Mouse (Mus musculus): ENCODE data around the gene Hist1h2bb. TPM values are rescaled to one million over a fixed set of nuclear protein-coding genes. Genes with fewer than 3 reads are reported as not detected.
A peak's percentile ranks its signal among the peaks of the same experiment; 100 is the strongest.

Hist1h2bb gene
- total and polyA plus RNA-seq, 3 experiments, result 4.3 to 1,704 (median 466) TPM

DNA sequence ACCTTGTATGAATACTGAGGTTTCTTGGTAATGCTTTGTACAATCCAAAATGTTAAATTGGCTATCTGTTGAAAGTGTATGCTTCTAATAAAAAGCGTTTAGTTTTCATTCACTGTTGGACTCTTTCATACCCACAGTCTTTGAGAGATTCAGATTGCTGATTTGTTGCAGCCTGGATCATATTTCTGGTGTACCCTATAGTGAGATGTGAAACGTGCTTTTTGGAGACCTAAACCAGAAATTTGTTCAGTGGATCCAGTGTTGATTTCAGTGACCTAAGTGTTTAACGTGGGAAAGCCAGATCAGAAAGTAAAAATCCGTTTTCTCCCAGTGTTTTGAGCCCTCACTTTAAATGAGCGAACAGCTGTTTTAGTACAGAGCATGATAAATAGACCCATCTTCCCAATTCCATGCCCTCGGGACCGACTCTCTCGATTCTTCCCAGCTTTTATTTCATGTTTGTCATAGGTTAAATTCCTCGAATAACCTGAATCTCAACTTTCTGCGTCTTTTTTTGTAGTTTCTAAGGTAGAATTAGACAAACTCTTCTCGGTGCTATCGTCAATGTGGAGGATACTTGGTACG is 6.2 kb upstream of the Hist1h2bb start:
- H3K4me3 ChIP-seq (ENCODE audit: low read depth, low read length), result peak overlapping the region; percentile 71
- H3K9me3 ChIP-seq (replicated peaks), result no peaks in the 10 kb centered on the region
- no peaks in the 10 kb centered on the region for H3K27me3 ChIP-seq (ENCODE audit: insufficient read depth, low read length)
- no peak for TF ChIP-seq GATA1 (IDR thresholded peaks at IDR 0.05; ENCODE audit: borderline replicate concordance, low read length)
- peak; percentile 19; the same call in 1 of the 2 replicates for TF ChIP-seq POLR2AphosphoS5 (IDR thresholded peaks at IDR 0.05; ENCODE audit: insufficient replicate concordance, low read depth, low read length)
- no peak for TF ChIP-seq CTCF (IDR thresholded peaks at IDR 0.05; ENCODE audit: low read depth, low read length)
- no peak for TF ChIP-seq TAL1 (conservative IDR thresholded peaks at IDR 0.05; ENCODE audit: low read depth, low read length)
- no peak for TF ChIP-seq GATA2 (IDR thresholded peaks at IDR 0.05; ENCODE audit: borderline replicate concordance, low read depth, low read length)
- H3K4me1 ChIP-seq (ENCODE audit: insufficient read depth, low read depth, low read length), result peaks cover 24% of the 10 kb centered on the region
- no peak for ATAC-seq (ENCODE audit: extremely low read depth, insufficient number of reproducible peaks, low FRiP score, poor library complexity, severe bottlenecking)
- no peaks in the 10 kb centered on the region for H3K36me3 ChIP-seq (replicated peaks)
- no peak for DNase-seq (ENCODE audit: low spot score)

DNA sequence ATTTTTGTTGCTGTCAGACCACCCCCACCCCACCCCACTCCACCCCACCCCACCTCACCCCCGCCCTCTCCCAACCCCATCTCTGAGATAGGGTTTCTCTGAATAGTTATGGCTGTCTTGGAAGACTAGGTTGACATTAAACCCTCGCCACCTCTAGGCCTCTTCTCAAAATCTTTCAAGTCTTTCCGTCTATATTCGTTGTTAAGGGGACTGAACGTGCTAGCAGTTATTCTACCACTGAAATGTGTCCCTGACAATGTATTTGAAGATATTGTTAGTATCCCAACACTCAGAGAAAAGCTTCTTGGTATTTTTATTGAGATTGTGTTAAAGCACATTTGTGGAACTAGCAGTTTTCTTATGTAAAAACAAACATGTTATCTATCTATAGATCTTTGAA is 5.6 kb upstream of the Hist1h2bb start:
- no peak for ATAC-seq (ENCODE audit: extremely low read depth, insufficient number of reproducible peaks, low FRiP score, poor library complexity, severe bottlenecking)
- Histone ChIP-seq H3K9me3 (replicated peaks) (no peaks in the 10 kb centered on the region), H3K36me3 (replicated peaks) (no peaks in the 10 kb centered on the region), H3K27me3 (ENCODE audit: insufficient read depth, low read length) (no peaks in the 10 kb centered on the region), H3K4me3 (ENCODE audit: low read depth, low read length) (no peak overlapping the region; the same call in 1 of the 2 replicates), H3K4me1 (ENCODE audit: insufficient read depth, low read depth, low read length) (peaks cover 26% of the 10 kb centered on the region)
- TF ChIP-seq TAL1 (conservative IDR thresholded peaks at IDR 0.05; ENCODE audit: low read depth, low read length) (no peak), POLR2AphosphoS5 (IDR thresholded peaks at IDR 0.05; ENCODE audit: insufficient replicate concordance, low read depth, low read length) (no peak), GATA2 (IDR thresholded peaks at IDR 0.05; ENCODE audit: borderline replicate concordance, low read depth, low read length) (no peak), CTCF (IDR thresholded peaks at IDR 0.05; ENCODE audit: low read depth, low read length) (no peak)
- DNase-seq (ENCODE audit: low spot score), result no peak

DNA sequence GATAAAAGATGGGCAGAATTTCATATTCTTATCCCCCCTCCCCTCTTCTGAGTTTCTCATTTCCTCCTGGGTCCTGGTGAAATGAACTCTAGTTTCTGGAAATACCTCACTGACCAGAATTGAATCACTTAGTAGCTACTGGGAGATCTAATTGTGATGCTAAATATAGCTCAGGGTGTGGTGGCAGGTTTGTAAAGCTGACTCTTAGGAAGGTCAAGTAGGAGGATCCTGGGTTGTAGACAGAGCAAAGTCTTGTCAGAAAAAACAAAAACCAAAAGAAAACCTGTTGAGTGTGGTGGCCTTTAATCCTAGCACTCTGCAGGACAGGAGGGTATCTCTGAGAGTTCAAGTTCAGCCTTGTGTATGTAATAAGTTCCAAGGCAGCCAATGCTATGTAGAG is 4.5 kb upstream of the Hist1h2bb start:
- no peak for TF ChIP-seq GATA1 (IDR thresholded peaks at IDR 0.05; ENCODE audit: borderline replicate concordance, low read length)
- peak; percentile 57; the same call in 1 of the 2 replicates for TF ChIP-seq POLR2AphosphoS5 (IDR thresholded peaks at IDR 0.05; ENCODE audit: insufficient replicate concordance, low read depth, low read length)
- H3K36me3 ChIP-seq (replicated peaks), result no peaks in the 10 kb centered on the region
- ATAC-seq (ENCODE audit: extremely low read depth, insufficient number of reproducible peaks, low FRiP score, poor library complexity, severe bottlenecking), result no peak
- H3K27me3 ChIP-seq (ENCODE audit: insufficient read depth, low read length), result no peaks in the 10 kb centered on the region
- no peak for DNase-seq (ENCODE audit: low spot score)
- H3K9me3 ChIP-seq (replicated peaks), result no peaks in the 10 kb centered on the region
- H3K4me1 ChIP-seq (ENCODE audit: insufficient read depth, low read depth, low read length), result peaks cover 28% of the 10 kb centered on the region
- H3K4me3 ChIP-seq (ENCODE audit: low read depth, low read length), result no peak overlapping the region

DNA sequence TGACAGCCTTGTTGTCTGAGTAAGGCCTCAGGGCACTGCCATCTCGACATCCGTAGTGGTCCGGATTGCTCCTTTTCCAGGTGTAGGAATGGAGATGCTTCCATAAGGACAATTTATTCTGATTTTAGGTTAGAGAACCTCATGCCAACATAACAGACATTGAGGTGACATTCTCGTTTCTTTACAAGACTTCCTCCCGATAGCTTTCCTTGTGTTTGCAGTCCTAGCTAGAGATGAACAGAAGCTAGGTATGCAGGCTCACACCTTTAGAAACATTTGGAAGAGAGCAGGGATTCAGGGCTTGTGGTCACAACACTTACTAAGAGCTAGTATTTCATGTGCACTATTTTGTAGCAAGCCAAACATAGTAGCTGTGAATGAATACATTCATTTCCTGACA is 3.3 kb upstream of the Hist1h2bb start:
- ATAC-seq (ENCODE audit: extremely low read depth, insufficient number of reproducible peaks, low FRiP score, poor library complexity, severe bottlenecking) (no peak), DNase-seq (ENCODE audit: low spot score) (no peak)
- Histone ChIP-seq H3K27me3 (ENCODE audit: insufficient read depth, low read length) (no peaks in the 10 kb centered on the region), H3K36me3 (replicated peaks) (no peaks in the 10 kb centered on the region), H3K4me1 (ENCODE audit: insufficient read depth, low read depth, low read length) (peaks cover 29% of the 10 kb centered on the region), H3K4me3 (ENCODE audit: low read depth, low read length) (no peak overlapping the region), H3K9me3 (replicated peaks) (no peaks in the 10 kb centered on the region)
- no peak for TF ChIP-seq CTCF (IDR thresholded peaks at IDR 0.05; ENCODE audit: low read depth, low read length)
- TF ChIP-seq POLR2AphosphoS5 (IDR thresholded peaks at IDR 0.05; ENCODE audit: insufficient replicate concordance, low read depth, low read length), result 0 out of 2 replicates have a peak, but pooled peaks have one; percentile 90

DNA sequence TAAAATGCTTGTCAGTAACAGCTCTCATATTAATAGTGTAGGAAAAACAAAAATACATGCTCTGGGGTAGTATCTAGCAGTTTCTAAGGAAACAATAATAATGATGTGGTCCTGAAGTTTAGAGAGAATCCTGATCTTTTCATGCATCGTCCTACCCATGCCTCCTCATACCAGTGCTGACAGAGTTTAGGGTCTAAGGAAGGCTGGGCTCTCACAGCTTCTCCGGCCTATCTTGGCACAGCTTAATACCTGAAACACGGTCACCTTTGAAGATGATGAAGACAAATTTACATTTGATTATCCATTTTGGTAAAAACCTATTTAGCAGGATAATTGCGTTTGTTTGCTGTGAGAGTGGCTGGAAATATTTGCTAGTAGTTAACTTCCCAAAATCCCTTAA is 2.6 kb upstream of the Hist1h2bb start:
- DNase-seq (ENCODE audit: low spot score) (no peak), ATAC-seq (ENCODE audit: extremely low read depth, insufficient number of reproducible peaks, low FRiP score, poor library complexity, severe bottlenecking) (no peak)
- H3K4me3 ChIP-seq (ENCODE audit: low read depth, low read length), result no peak overlapping the region
- no peaks in the 10 kb centered on the region for H3K27me3 ChIP-seq (ENCODE audit: insufficient read depth, low read length)
- TF ChIP-seq GATA2 (IDR thresholded peaks at IDR 0.05; ENCODE audit: borderline replicate concordance, low read depth, low read length), result no peak
- peak; percentile 97; the same call in 1 of the 2 replicates for TF ChIP-seq POLR2AphosphoS5 (IDR thresholded peaks at IDR 0.05; ENCODE audit: insufficient replicate concordance, low read depth, low read length)
- H3K4me1 ChIP-seq (ENCODE audit: insufficient read depth, low read depth, low read length), result peaks cover 35% of the 10 kb centered on the region
- H3K9me3 ChIP-seq (replicated peaks), result no peaks in the 10 kb centered on the region
- H3K36me3 ChIP-seq (replicated peaks), result no peaks in the 10 kb centered on the region

DNA sequence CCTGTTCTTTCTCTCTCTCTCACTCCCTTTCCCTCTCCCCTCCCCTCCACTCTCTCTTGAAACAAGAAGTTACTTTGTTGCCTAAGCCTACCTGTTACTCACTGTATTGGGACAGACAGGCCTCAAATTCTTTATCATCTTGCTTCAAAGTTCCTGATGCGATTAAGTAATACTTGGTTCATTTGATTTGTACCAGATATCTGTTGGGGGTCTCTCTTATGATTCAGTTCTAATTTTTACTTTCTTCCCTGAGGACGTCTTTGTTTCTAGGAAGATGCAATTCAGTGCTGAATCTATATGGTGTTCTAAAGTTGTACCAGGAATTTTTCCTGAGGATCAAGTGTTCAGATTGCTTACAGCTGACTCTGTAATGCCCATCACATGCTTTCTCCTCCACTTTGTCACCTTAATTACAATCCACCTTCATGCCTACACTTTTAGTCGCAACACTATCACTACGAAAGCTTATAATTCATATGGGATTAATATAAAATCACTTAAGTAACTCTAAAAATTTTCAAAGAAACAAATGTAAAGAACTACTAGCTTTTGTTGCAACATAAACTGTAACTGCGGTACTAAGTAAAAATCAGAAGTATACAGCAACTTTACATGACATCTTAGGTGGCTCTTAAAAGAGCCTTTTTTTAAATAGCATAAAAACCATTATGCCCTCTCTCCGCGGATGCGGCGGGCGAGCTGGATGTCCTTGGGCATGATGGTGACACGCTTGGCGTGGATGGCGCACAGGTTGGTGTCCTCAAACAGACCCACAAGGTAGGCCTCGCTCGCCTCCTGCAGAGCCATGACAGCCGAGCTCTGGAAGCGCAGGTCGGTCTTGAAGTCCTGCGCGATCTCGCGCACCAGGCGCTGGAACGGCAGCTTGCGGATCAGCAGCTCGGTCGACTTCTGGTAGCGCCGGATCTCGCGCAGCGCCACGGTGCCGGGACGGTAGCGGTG is 1.8 kb upstream of the Hist1h2bb start:
- ATAC-seq (ENCODE audit: extremely low read depth, insufficient number of reproducible peaks, low FRiP score, poor library complexity, severe bottlenecking), result no peak
- peak overlapping the region; percentile 65; the same call in 1 of the 2 replicates for H3K4me3 ChIP-seq (ENCODE audit: low read depth, low read length)
- no peak for DNase-seq (ENCODE audit: low spot score)
- H3K36me3 ChIP-seq (replicated peaks), result no peaks in the 10 kb centered on the region
- H3K27me3 ChIP-seq (ENCODE audit: insufficient read depth, low read length), result no peaks in the 10 kb centered on the region
- peaks cover 40% of the 10 kb centered on the region for H3K4me1 ChIP-seq (ENCODE audit: insufficient read depth, low read depth, low read length)
- TF ChIP-seq POLR2AphosphoS5 (IDR thresholded peaks at IDR 0.05; ENCODE audit: insufficient replicate concordance, low read depth, low read length) (peak; percentile 48), GATA2 (IDR thresholded peaks at IDR 0.05; ENCODE audit: borderline replicate concordance, low read depth, low read length) (no peak)
- no peaks in the 10 kb centered on the region for H3K9me3 ChIP-seq (replicated peaks)

Measured in G1E (cell line).